Mouse (Mus musculus) layer of hippocampus, adult 9-10 months (tissue): ENCODE measurements around the gene Adap1.

Source experiments
- DNase-seq: peaks from one replicate; pipeline ENCODE4 v3.0.0; 2022; ENCODE audit warnings: low spot score

Gene Adap1

GRCm38 (mm10) chr5:139323260-139323924, 2.0 kb downstream of the Adap1 start:
- no peak for DNase-seq

GRCm38 (mm10) chr5:139321331-139321730, 4.1 kb downstream of the Adap1 start:
- no peak for DNase-seq

- DNase-seq, result no peak
Measured at GRCm38 (mm10) chr5:139320424-139320823, 5.0 kb downstream of the Adap1 start.

GRCm38 (mm10) chr5:139317751-139318504, 7.5 kb downstream of the Adap1 start:
- DNase-seq, result no peak

GRCm38 (mm10) chr5:139316982-139317675, 8.3 kb downstream of the Adap1 start:
- no peak for DNase-seq

- no peak for DNase-seq
Measured at GRCm38 (mm10) chr5:139314941-139315642, 10.3 kb downstream of the Adap1 start.

- DNase-seq, result no peak
Measured at GRCm38 (mm10) chr5:139313536-139313935, 11.9 kb downstream of the Adap1 start.

- DNase-seq, result no peak
Measured at GRCm38 (mm10) chr5:139311822-139312221, 13.6 kb downstream of the Adap1 start.

- DNase-seq, result no peak
Measured at GRCm38 (mm10) chr5:139310477-139310876, 14.9 kb downstream of the Adap1 start.

- DNase-seq, result no peak
Measured at GRCm38 (mm10) chr5:139309946-139310345, 15.5 kb downstream of the Adap1 start.

- no peak for DNase-seq
Measured at GRCm38 (mm10) chr5:139303646-139304061, 21.8 kb downstream of the Adap1 start.

GRCm38 (mm10) chr5:139302101-139302500, 23.3 kb downstream of the Adap1 start:
- no peak for DNase-seq

- no peak for DNase-seq
Measured at GRCm38 (mm10) chr5:139297745-139298144, 27.7 kb downstream of the Adap1 start.

GRCm38 (mm10) chr5:139297092-139297491, 28.3 kb downstream of the Adap1 start:
- no peak for DNase-seq

- no peak for DNase-seq
Measured at GRCm38 (mm10) chr5:139294089-139294488, 31.3 kb downstream of the Adap1 start.

- no peak for DNase-seq
Measured at GRCm38 (mm10) chr5:139291811-139292560, 33.4 kb downstream of the Adap1 start.

- DNase-seq, result no peak
Measured at GRCm38 (mm10) chr5:139290467-139291259, 34.8 kb downstream of the Adap1 start.

- no peak for DNase-seq
Measured at GRCm38 (mm10) chr5:139288591-139288990, 36.8 kb downstream of the Adap1 start.

GRCm38 (mm10) chr5:139287787-139288186, 37.6 kb downstream of the Adap1 start:
- DNase-seq, result no peak

GRCm38 (mm10) chr5:139287099-139287498, 38.3 kb downstream of the Adap1 start:
- DNase-seq, result no peak
